Mouse (Mus musculus) layer of hippocampus, postnatal 25 days (tissue): ENCODE measurements around the gene Mmp10. TPM values are rescaled to one million over a fixed set of nuclear protein-coding genes. Genes with fewer than 3 reads are reported as not detected.

Source experiments
- DNase-seq, 2 experiments: peaks; one replicate each; pipeline ENCODE4 v3.0.0; 2022; ENCODE audit warnings: mixed read lengths in 2 of 2, low spot score in 1 of 2; ENCODE audit errors: extremely low spot score in 1 of 2
- total RNA-seq, 2 experiments: library from RNA; stranded (reverse); gene quantifications; 2 replicates each; pipeline ENCODE4 v1.2.3; 2021

Mmp10 gene
- not detected for total RNA-seq

- no peak for DNase-seq
These were observed at the start of gene Mmp10 for GRCm38 (mm10) chr9:7502051-7502450. Gene Mmp10 (plus strand): TSS chr9:7502352.

GRCm38 (mm10) chr9:7453302-7453701 is 48.9 kb upstream of the Mmp10 start:
- DNase-seq, result no peak

- no peak for DNase-seq
These were observed 31.9 kb upstream of the Mmp10 start for GRCm38 (mm10) chr9:7470262-7470661.

GRCm38 (mm10) chr9:7483684-7484394 is 18.3 kb upstream of the Mmp10 start:
- DNase-seq, result no peak

GRCm38 (mm10) chr9:7501138-7501537 is 1.0 kb upstream of the Mmp10 start:
- no peak for DNase-seq

- DNase-seq, result no peak
These were observed 5.2 kb downstream of the Mmp10 start for GRCm38 (mm10) chr9:7507321-7507876.

- no peak for DNase-seq
These were observed 7.6 kb downstream of the Mmp10 start for GRCm38 (mm10) chr9:7509619-7510233.

GRCm38 (mm10) chr9:7517944-7518571 is 15.9 kb downstream of the Mmp10 start:
- no peak for DNase-seq

GRCm38 (mm10) chr9:7526255-7526940 is 24.2 kb downstream of the Mmp10 start:
- DNase-seq, result no peak

- DNase-seq, result no peak
These were observed 40.6 kb downstream of the Mmp10 start for GRCm38 (mm10) chr9:7542763-7543162.

GRCm38 (mm10) chr9:7544923-7545457 is 42.8 kb downstream of the Mmp10 start:
- DNase-seq, result no peak

GRCm38 (mm10) chr9:7545471-7545870 is 43.3 kb downstream of the Mmp10 start:
- DNase-seq, result no peak

GRCm38 (mm10) chr9:7545920-7546319 is 43.8 kb downstream of the Mmp10 start:
- no peak for DNase-seq

GRCm38 (mm10) chr9:7551943-7552342 is 49.8 kb downstream of the Mmp10 start:
- DNase-seq, result no peak

GRCm38 (mm10) chr9:7553536-7553935 is 51.4 kb downstream of the Mmp10 start:
- no peak for DNase-seq

GRCm38 (mm10) chr9:7554382-7554781 is 52.2 kb downstream of the Mmp10 start:
- peak in 1 of 2 experiments; percentile 14 for DNase-seq

- DNase-seq, result no peak
These were observed 56.3 kb downstream of the Mmp10 start, which contains the start of gene Mmp8 for GRCm38 (mm10) chr9:7558221-7559017. Gene Mmp8 (plus strand): TSS chr9:7558456.
